Mouse (Mus musculus): ENCODE results near the gene Olfr1491. TPM values are rescaled to one million over a fixed set of nuclear protein-coding genes. Genes with fewer than 3 reads are reported as not detected.

The Olfr1491 gene
- not detected for total RNA-seq (2022)

GRCm38 (mm10) chr19:13696968-13697367 lies at the start of gene Olfr1491:
Olfr1491 (plus strand) TSS chr19:13697268.
- no peak for DNase-seq

- no peak for DNase-seq
Measured at GRCm38 (mm10) chr19:13650791-13651190, 46.3 kb upstream of the Olfr1491 start, which contains the start of gene Olfr1490. Olfr1490 (plus strand) TSS chr19:13651091.

DNA sequence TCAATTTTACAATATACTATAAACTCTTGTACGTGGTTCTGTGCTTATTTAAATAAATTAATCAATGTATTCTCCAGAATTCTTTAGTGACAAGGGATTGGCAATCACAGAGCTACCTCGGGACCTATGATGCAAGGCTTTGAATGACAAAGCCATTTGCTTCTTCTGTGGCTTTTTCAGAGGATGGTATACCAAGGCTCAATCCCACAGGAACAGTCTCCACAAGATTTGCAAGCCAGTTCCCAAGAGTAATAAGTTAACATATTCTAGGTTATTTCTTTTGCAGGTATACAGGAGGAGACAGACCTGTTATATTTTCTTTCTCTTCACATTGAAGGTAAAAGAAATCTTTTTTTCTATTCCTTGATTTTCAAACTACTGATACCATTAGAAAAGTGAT lies 25.9 kb downstream of the Olfr1491 start, which contains the start of gene Olfr1493-ps1:
TSS of gene Olfr1493-ps1 (plus strand) at position 301 of the 400 bp plus-strand sequence.
- DNase-seq = no peak

GRCm38 (mm10) chr19:13739428-13739827 lies 42.4 kb downstream of the Olfr1491 start, which contains the start of gene Olfr1494:
Olfr1494 (plus strand) TSS chr19:13739728.
- no peak for DNase-seq

GRCm38 (mm10) chr19:13749366-13749765 lies 52.3 kb downstream of the Olfr1491 start:
- no peak for DNase-seq

Other genes starting within 250 kb of the Olfr1491 start
- not detected for gene Olfr1472, start 241.2 kb upstream of the Olfr1491 start, total RNA-seq (2022)
- not detected for gene Olfr1474, start 227.7 kb upstream of the Olfr1491 start, total RNA-seq (2022)
- gene Olfr1475, start 217.1 kb upstream of the Olfr1491 start, total RNA-seq (2022) = not detected
- gene Olfr1477, start 196.7 kb upstream of the Olfr1491 start, total RNA-seq (2022) = not detected
- gene Olfr1480, start 169.4 kb upstream of the Olfr1491 start, total RNA-seq (2022) = not detected
- gene Olfr1484, start 113.8 kb upstream of the Olfr1491 start, total RNA-seq (2022) = not detected
- gene Olfr1487, start 79.9 kb upstream of the Olfr1491 start, total RNA-seq (2022) = not detected
- gene Olfr1489, start 65.6 kb upstream of the Olfr1491 start, total RNA-seq (2022) = not detected
- gene Olfr1490, start 46.2 kb upstream of the Olfr1491 start, total RNA-seq (2022) = not detected
- not detected for gene Olfr1493-ps1, start 26.0 kb downstream of the Olfr1491 start, total RNA-seq (2022)
- not detected for gene Olfr1494, start 42.5 kb downstream of the Olfr1491 start, total RNA-seq (2022)
- gene Olfr1495, start 67.3 kb downstream of the Olfr1491 start, total RNA-seq (2022) = not detected
- gene Olfr1496, start 80.6 kb downstream of the Olfr1491 start, total RNA-seq (2022) = not detected
- gene Olfr1497, start 100.9 kb downstream of the Olfr1491 start, total RNA-seq (2022) = not detected
- gene Olfr1499, start 122.2 kb downstream of the Olfr1491 start, total RNA-seq (2022) = not detected
- gene Olfr1500, start 133.2 kb downstream of the Olfr1491 start, total RNA-seq (2022) = not detected
- not detected for gene Olfr1501, start 153.4 kb downstream of the Olfr1491 start, total RNA-seq (2022)
- gene Olfr1502, start 164.5 kb downstream of the Olfr1491 start, total RNA-seq (2022) = not detected
- not detected for gene Olfr1504, start 200.7 kb downstream of the Olfr1491 start, total RNA-seq (2022)
- not detected for gene Olfr1505, start 216.3 kb downstream of the Olfr1491 start, total RNA-seq (2022)